Mouse (Mus musculus): ENCODE data around the gene Ccdc173. TPM values are rescaled to one million over a fixed set of nuclear protein-coding genes. Genes with fewer than 3 reads are reported as not detected.

Gene Ccdc173
- polyA plus RNA-seq, 1 experiment from 2014 or later = 0.84 TPM

GRCm38 (mm10) chr2:69712981-69713625 lies 76.3 kb downstream of the Ccdc173 start, which contains the start of gene Fastkd1:
TSS of gene Fastkd1 (minus strand) at chr2:69713516.
- peak within 1 kb of the TSS; percentile 86 for H3K4me3 ChIP-seq (ENCODE audit: low read length)
- under 1% methylated on average over 39 of the region's 39 CpGs for WGBS
- peak within 1 kb of the TSS; percentile 83 for H3K9ac ChIP-seq (ENCODE audit: low read depth, low read length)
- no peaks in the 10 kb centered on the region for H3K4me1 ChIP-seq (ENCODE audit: control insufficient read depth, insufficient read depth, low read length)
- H3K27me3 ChIP-seq (replicated peaks; ENCODE audit: control insufficient read depth, insufficient read depth, low read length) = no peaks in the 10 kb centered on the region
- H3K9me3 ChIP-seq (ENCODE audit: control insufficient read depth, low read length) = no peaks in the 10 kb centered on the region
- H3K27ac ChIP-seq (ENCODE audit: low read length) = peak within 1 kb of the TSS; percentile 83
- peak within 1 kb of the TSS; percentile 71 for H3K4me2 ChIP-seq (ENCODE audit: low read depth, low read length)
- ATAC-seq = peak; percentile 100
- no peaks in the 10 kb centered on the region; the same call in 1 of the 2 replicates for H3K36me3 ChIP-seq (ENCODE audit: control insufficient read depth, insufficient read depth, low read length)

GRCm38 (mm10) chr2:69712171-69712570 lies 77.2 kb downstream of the Ccdc173 start:
- no peaks in the 10 kb centered on the region for H3K4me1 ChIP-seq (ENCODE audit: control insufficient read depth, insufficient read depth, low read length)
- ATAC-seq = no peak
- no peak overlapping the region for H3K27ac ChIP-seq (ENCODE audit: low read length)
- no peak overlapping the region for H3K9ac ChIP-seq (ENCODE audit: low read depth, low read length)
- H3K27me3 ChIP-seq (replicated peaks; ENCODE audit: control insufficient read depth, insufficient read depth, low read length) = no peaks in the 10 kb centered on the region
- no peaks in the 10 kb centered on the region for H3K9me3 ChIP-seq (ENCODE audit: control insufficient read depth, low read length)
- 78% methylated on average over 14 of the region's 14 CpGs for WGBS
- no peaks in the 10 kb centered on the region; the same call in 1 of the 2 replicates for H3K36me3 ChIP-seq (ENCODE audit: control insufficient read depth, insufficient read depth, low read length)
- no peak overlapping the region for H3K4me2 ChIP-seq (ENCODE audit: low read depth, low read length)
- no peak overlapping the region for H3K4me3 ChIP-seq (ENCODE audit: low read length)

Other genes starting within 250 kb of the Ccdc173 start
- 2.0 and 2.2 TPM in 2 replicates for gene Lrp2, start 203.5 kb downstream of the Ccdc173 start, polyA plus RNA-seq (2015; fragmentation: Nextera tagmentation; extraction: Ambion mirVana)
- gene Bbs5, start 142.4 kb downstream of the Ccdc173 start, polyA plus RNA-seq (2015; fragmentation: Nextera tagmentation; extraction: Ambion mirVana) = 10.3 and 11.1 TPM in 2 replicates
- 0.16 and 0.18 TPM in 2 replicates for gene Klhl41, start 119.5 kb downstream of the Ccdc173 start, polyA plus RNA-seq (2015; fragmentation: Nextera tagmentation; extraction: Ambion mirVana)
- gene Fastkd1, start 76.1 kb downstream of the Ccdc173 start, polyA plus RNA-seq (2015; fragmentation: Nextera tagmentation; extraction: Ambion mirVana) = 11.3 and 12.0 TPM in 2 replicates
- 110 and 126 TPM in 2 replicates for gene Ppig, start 67.0 kb downstream of the Ccdc173 start, polyA plus RNA-seq (2015; fragmentation: Nextera tagmentation; extraction: Ambion mirVana)
- gene Phospho2, start within 50 bp of the Ccdc173 start, polyA plus RNA-seq (2015; fragmentation: Nextera tagmentation; extraction: Ambion mirVana) = 22.4 and 23.1 TPM in 2 replicates
- 29.5 and 31.1 TPM in 2 replicates for gene Klhl23, start 32.4 kb upstream of the Ccdc173 start, polyA plus RNA-seq (2015; fragmentation: Nextera tagmentation; extraction: Ambion mirVana)
- 223 and 249 TPM in 2 replicates for gene Ssb, start 72.0 kb upstream of the Ccdc173 start, polyA plus RNA-seq (2015; fragmentation: Nextera tagmentation; extraction: Ambion mirVana)
- 36.7 and 38.5 TPM in 2 replicates for gene Mettl5, start 96.0 kb upstream of the Ccdc173 start, polyA plus RNA-seq (2015; fragmentation: Nextera tagmentation; extraction: Ambion mirVana)
- gene Ubr3, start 107.7 kb upstream of the Ccdc173 start, polyA plus RNA-seq (2015; fragmentation: Nextera tagmentation; extraction: Ambion mirVana) = 8.3 and 11.1 TPM in 2 replicates
- 0.04 and 0.07 TPM in 2 replicates for gene Myo3b, start 249.6 kb upstream of the Ccdc173 start, polyA plus RNA-seq (2015; fragmentation: Nextera tagmentation; extraction: Ambion mirVana)